Mouse (Mus musculus) brain, embryonic 14.5 days (tissue): ENCODE data around the gene Btbd35f5.
"Not testable (repeated sequence)": the region's sequence is repeated elsewhere in the genome, so short reads cannot be mapped to it uniquely, and the experiment has no call there.

Experiments used
- CTCF ChIP-seq: fragments of 200-500 bp; IDR thresholded peaks from 2 replicates; pipeline ENCODE4 v1.5.1; 2012; ENCODE audit warnings: inconsistent platforms, mild to moderate bottlenecking, moderate library complexity, borderline replicate concordance; ENCODE audit not compliant: insufficient read depth, insufficient read length; ENCODE audit errors: extremely low read depth
- POLR2A ChIP-seq: fragments of 200-500 bp; IDR thresholded peaks from 2 replicates; pipeline ENCODE4 v1.6.1; 2012; ENCODE audit warnings: mild to moderate bottlenecking, inconsistent platforms, borderline replicate concordance; ENCODE audit not compliant: poor library complexity, insufficient read depth, insufficient read length, severe bottlenecking; ENCODE audit errors: extremely low read depth

- TF ChIP-seq CTCF, POLR2A: not testable (repeated sequence)
Observed at GRCm38 (mm10) chrX:32973597-32973996, at the start of gene Btbd35f5.
